Mouse (Mus musculus): ENCODE data around the gene Gla. TPM values are rescaled to one million over a fixed set of nuclear protein-coding genes. Genes with fewer than 3 reads are reported as not detected.

Gene Gla
- polyA plus RNA-seq, 1 experiment, result not detected

DNA sequence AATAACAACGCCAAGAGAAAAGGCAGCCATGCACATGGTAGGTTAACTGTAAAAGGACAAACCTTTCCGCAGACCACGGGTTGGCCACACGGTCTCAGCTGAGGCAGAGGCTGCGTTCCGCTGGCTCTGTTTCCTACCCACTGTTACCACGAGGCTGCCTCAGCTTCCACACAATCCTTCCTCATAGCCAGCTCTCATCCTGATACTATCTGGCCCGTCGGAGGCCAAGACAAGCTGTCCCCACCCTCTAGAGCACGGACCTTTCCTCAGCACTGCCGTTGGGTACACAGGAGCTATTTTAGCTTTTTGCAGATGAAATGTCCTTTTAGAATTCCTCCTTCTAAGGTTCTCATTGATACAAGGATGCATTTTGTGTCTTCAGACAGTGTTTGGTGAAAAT lies 18.7 kb downstream of the Gla start:
- TF ChIP-seq POLR2A (IDR thresholded peaks at IDR 0.05; ENCODE audit: insufficient read depth, low read depth, low read length) (no peak), CTCF (IDR thresholded peaks at IDR 0.05; ENCODE audit: insufficient read depth, low read depth, low read length) (no peak)
- 82% methylated on average over 11 of the region's 11 CpGs for WGBS

DNA sequence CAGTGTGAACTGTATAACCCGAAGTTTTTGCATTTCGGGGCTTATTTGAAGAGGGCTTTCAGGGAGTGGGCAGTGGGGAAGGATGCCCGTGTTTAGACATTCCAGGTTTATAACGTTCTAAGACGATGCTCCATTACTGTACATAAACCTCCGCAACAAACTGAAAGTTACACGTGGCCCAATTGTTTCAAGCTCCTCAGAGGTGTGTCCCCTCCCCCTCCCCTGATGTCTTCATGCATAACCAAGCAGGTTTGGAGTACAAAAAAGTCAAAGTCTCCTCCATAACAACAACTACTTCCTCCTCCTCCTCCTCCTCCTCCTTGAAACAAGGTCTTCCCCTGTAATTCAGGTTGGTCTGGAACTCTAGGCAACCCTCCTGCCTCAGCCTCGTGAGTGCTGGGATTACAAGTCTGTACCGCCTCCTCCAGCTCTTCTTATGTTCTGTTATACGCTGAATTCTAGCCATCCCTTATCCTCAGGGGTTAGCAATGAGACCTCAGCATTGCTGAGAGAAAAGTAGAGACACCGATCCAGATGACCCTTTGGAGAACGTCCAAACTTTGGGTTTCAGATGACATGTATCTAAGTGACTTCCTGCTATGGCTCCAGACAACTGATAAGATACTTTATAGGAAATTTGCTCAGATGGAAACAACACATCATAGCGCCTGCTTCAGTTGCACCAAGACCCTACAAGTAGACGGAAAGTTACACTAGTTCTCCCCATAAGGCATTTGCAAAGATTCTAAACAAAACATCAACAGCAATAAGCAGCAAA lies 20.2 kb downstream of the Gla start:
- no peak overlapping the region for H3K27ac ChIP-seq (ENCODE audit: insufficient read depth, low read depth, low read length)
- no peak overlapping the region for H3K4me3 ChIP-seq (ENCODE audit: insufficient read depth, low read depth, low read length)
- no peaks in the 10 kb centered on the region for H3K4me1 ChIP-seq (ENCODE audit: control insufficient read depth, insufficient read depth, low read length)
- WGBS, result 83% methylated on average over 14 of the region's 14 CpGs
- TF ChIP-seq POLR2A (IDR thresholded peaks at IDR 0.05; ENCODE audit: insufficient read depth, low read depth, low read length) (no peak), CTCF (IDR thresholded peaks at IDR 0.05; ENCODE audit: insufficient read depth, low read depth, low read length) (no peak)

More for the DNA sequence above, 18.7 kb downstream of the Gla start:
- H3K4me3 ChIP-seq (ENCODE audit: insufficient read depth, low read depth, low read length), result no peak overlapping the region
- no peak overlapping the region for H3K27ac ChIP-seq (ENCODE audit: insufficient read depth, low read depth, low read length)
- no peaks in the 10 kb centered on the region for H3K4me1 ChIP-seq (ENCODE audit: control insufficient read depth, insufficient read depth, low read length)

DNA sequence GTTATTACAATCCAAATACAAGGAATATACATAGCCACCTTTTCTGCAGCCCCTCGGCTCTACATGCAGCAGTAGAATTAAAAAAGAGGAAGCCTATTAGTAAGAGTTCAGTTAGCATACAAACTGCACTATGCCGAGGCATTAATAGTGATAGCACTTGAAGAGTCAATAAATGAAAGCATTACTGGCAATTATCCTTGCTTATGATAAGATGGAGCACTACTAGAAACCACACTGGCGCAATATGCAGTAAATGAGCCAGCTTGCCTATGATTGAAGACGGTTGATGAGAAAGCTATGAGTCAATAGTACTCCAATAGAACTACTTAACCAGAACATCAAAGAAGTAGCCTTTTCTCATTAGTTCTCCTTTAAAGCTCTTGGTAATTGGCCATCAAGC lies 23.0 kb downstream of the Gla start:
- Histone ChIP-seq H3K4me3 (ENCODE audit: insufficient read depth, low read depth, low read length) (no peak overlapping the region), H3K27ac (ENCODE audit: insufficient read depth, low read depth, low read length) (no peak overlapping the region), H3K4me1 (ENCODE audit: control insufficient read depth, insufficient read depth, low read length) (no peaks in the 10 kb centered on the region)
- WGBS, result 79% methylated on average over 4 of the region's 4 CpGs
- TF ChIP-seq POLR2A (IDR thresholded peaks at IDR 0.05; ENCODE audit: insufficient read depth, low read depth, low read length) (no peak), CTCF (IDR thresholded peaks at IDR 0.05; ENCODE audit: insufficient read depth, low read depth, low read length) (no peak)

DNA sequence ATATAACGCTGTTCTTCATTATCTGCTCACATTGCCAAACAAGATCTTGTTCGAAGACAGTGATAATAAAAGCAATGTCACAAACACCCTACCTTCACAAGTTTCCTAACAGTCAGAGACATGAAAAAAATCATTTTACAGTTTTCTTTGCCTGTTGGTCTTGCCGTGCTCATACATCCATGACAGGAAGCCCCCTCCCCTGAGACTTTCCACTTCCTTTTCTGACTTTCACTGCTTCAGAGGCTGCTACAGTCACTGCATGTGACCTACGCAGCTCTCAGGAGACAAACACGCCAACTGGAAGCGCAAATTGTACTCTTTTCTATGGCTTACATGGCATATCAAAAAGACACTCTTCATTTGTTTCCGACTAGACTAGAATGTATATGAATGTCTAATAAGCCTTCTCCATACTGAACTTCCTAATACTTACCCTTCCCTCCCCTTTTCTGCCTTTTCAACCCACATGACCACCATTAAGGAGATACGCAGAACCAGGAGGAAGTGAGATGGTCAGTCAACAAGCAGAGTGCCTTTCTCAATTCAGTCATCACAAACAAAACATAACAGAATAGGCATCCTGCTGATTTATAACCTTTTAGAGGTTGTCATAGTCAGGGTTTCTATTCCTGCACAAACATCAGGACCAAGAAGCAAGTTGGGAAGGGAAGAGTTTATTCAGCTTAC lies 34.2 kb downstream of the Gla start:
- H3K4me1 ChIP-seq (ENCODE audit: control insufficient read depth, insufficient read depth, low read length), result no peaks in the 10 kb centered on the region
- 84% methylated on average over 8 of the region's 8 CpGs for WGBS
- no peak overlapping the region for H3K4me3 ChIP-seq (ENCODE audit: insufficient read depth, low read depth, low read length)
- no peak overlapping the region for H3K27ac ChIP-seq (ENCODE audit: insufficient read depth, low read depth, low read length)
- no peak for TF ChIP-seq CTCF (IDR thresholded peaks at IDR 0.05; ENCODE audit: insufficient read depth, low read depth, low read length)
- no peak for TF ChIP-seq POLR2A (IDR thresholded peaks at IDR 0.05; ENCODE audit: insufficient read depth, low read depth, low read length)

DNA sequence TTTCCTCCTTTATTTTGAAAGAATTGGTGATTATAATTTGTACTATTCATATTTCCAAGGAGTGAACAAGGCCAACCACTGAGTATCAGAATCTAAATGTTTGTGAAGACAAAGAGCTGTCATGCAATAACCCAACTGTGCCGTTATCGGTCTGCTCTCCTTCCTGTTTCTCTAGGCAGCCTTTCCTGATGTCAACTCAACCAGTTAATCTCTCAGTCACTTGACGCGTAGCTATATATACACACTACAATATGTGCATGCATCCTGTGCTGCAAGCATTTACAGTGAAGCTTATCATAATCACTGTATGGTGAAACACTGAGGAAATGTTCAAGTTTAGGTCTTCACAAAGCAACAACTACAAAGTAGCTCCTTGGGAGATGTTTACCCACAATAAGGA lies 36.6 kb downstream of the Gla start:
- TF ChIP-seq CTCF (IDR thresholded peaks at IDR 0.05; ENCODE audit: insufficient read depth, low read depth, low read length), result no peak
- TF ChIP-seq POLR2A (IDR thresholded peaks at IDR 0.05; ENCODE audit: insufficient read depth, low read depth, low read length), result no peak
- no peaks in the 10 kb centered on the region for H3K4me1 ChIP-seq (ENCODE audit: control insufficient read depth, insufficient read depth, low read length)
- no peak overlapping the region for H3K4me3 ChIP-seq (ENCODE audit: insufficient read depth, low read depth, low read length)
- no peak overlapping the region for H3K27ac ChIP-seq (ENCODE audit: insufficient read depth, low read depth, low read length)
- 89% methylated on average over 4 of the region's 4 CpGs for WGBS

DNA sequence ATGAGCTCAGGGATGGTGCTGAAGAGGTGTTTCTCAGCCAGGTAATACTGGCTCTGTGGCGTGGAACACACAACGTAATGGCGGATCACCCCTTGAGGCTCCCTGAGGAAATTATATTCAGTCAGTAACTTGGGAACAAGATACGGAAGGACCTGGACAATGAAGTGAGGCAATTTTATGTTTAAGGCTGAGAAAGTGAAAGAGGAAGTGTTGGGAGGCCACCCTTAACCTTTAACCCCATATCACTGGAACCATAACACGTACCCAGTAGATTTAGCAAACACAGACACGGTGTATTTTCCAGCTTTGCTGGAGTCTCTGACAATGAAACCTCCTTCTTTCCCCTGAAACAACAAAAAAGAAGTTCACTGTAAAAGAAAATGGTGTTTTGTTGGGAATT lies 46.5 kb downstream of the Gla start:
- H3K4me3 ChIP-seq (ENCODE audit: insufficient read depth, low read depth, low read length), result no peak overlapping the region
- no peak overlapping the region for H3K27ac ChIP-seq (ENCODE audit: insufficient read depth, low read depth, low read length)
- WGBS, result 79% methylated on average over 6 of the region's 6 CpGs
- no peaks in the 10 kb centered on the region for H3K4me1 ChIP-seq (ENCODE audit: control insufficient read depth, insufficient read depth, low read length)
- no peak for TF ChIP-seq POLR2A (IDR thresholded peaks at IDR 0.05; ENCODE audit: insufficient read depth, low read depth, low read length)
- no peak for TF ChIP-seq CTCF (IDR thresholded peaks at IDR 0.05; ENCODE audit: insufficient read depth, low read depth, low read length)

DNA sequence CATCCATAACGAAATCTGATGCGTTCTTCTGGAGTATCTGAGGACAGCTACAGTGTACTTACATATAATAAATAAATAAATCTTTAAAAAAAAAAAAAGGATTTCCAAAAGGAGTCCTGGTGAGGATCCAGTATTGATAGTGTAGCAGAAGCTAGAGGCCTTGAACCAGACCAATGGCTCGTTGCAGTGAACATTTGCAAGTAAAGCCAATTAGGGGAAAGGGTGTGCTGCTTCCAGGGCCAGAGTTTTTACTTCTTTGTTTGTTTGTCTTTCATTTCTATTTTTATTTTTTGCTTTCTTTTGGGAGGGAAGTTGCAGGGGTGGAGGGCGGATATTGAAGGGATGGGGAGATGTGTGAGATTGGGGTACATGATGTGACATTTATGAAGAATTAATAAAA lies 47.6 kb downstream of the Gla start:
- no peaks in the 10 kb centered on the region for H3K4me1 ChIP-seq (ENCODE audit: control insufficient read depth, insufficient read depth, low read length)
- 85% methylated on average over 4 of the region's 4 CpGs for WGBS
- H3K4me3 ChIP-seq (ENCODE audit: insufficient read depth, low read depth, low read length), result no peak overlapping the region
- H3K27ac ChIP-seq (ENCODE audit: insufficient read depth, low read depth, low read length), result no peak overlapping the region
- no peak for TF ChIP-seq CTCF (IDR thresholded peaks at IDR 0.05; ENCODE audit: insufficient read depth, low read depth, low read length)
- TF ChIP-seq POLR2A (IDR thresholded peaks at IDR 0.05; ENCODE audit: insufficient read depth, low read depth, low read length), result no peak

DNA sequence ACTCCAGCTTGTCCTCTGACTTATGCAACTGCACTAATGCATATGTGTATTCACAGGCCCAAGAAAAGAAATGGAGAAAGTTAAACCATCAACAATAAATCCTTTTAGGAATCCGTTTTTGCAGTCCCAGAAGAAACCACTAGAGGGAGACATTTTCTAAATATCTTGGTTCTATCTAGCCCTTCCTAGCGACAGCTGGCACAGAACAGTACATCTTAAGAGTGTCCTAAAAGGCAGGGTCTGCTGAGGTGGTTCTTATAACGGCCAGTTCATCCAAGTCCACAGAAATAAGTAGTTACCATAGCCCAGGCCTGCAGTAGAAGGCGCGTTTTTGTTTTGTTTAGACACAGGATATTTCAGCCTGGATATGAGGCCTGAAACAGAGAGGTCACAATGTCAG lies 50.0 kb downstream of the Gla start:
- H3K4me3 ChIP-seq (ENCODE audit: insufficient read depth, low read depth, low read length), result no peak overlapping the region
- no peak overlapping the region for H3K27ac ChIP-seq (ENCODE audit: insufficient read depth, low read depth, low read length)
- no peaks in the 10 kb centered on the region for H3K4me1 ChIP-seq (ENCODE audit: control insufficient read depth, insufficient read depth, low read length)
- no peak for TF ChIP-seq POLR2A (IDR thresholded peaks at IDR 0.05; ENCODE audit: insufficient read depth, low read depth, low read length)
- no peak for TF ChIP-seq CTCF (IDR thresholded peaks at IDR 0.05; ENCODE audit: insufficient read depth, low read depth, low read length)
- 21% methylated on average over 5 of the region's 5 CpGs for WGBS

DNA sequence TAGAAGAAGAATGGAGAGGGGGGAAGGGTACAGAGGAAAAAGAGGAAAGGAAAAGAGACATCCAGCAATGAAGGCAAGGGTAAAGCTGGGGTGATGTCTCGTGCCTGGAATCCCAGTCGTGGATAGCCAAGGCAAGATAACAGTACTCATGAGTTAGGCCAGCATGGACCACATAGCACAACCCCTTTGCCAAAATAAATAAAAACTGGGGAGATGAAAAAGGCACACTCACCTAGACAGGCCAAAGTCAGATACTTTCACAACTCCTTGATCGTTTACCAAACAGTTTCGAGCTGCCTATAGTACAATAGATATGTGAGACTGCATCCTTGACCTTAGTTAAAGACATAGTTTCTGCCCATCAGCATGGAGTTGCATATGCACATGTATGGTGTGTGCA lies 53.6 kb downstream of the Gla start:
- Histone ChIP-seq H3K27ac (ENCODE audit: insufficient read depth, low read depth, low read length) (no peak overlapping the region), H3K4me1 (ENCODE audit: control insufficient read depth, insufficient read depth, low read length) (no peaks in the 10 kb centered on the region), H3K4me3 (ENCODE audit: insufficient read depth, low read depth, low read length) (no peak overlapping the region)
- WGBS, result 88% methylated on average over 4 of the region's 4 CpGs
- TF ChIP-seq CTCF (IDR thresholded peaks at IDR 0.05; ENCODE audit: insufficient read depth, low read depth, low read length), result no peak
- TF ChIP-seq POLR2A (IDR thresholded peaks at IDR 0.05; ENCODE audit: insufficient read depth, low read depth, low read length), result no peak
